In genomic region chr12:110499225-110499992, GRCm38 (mm10) we compare ENCODE assay signal across 8 mouse cellular contexts. TPM values are rescaled to one million over a fixed set of nuclear protein-coding genes. Genes with fewer than 3 reads are reported as not detected.
DNase-seq lines count a peak whose midpoint lies in the region; ATAC-seq and TF ChIP-seq lines count a peak whose summit lies in the region.

No protein-coding gene starts in this region.

- TF ChIP-seq CTCF in stomach, postnatal 0 days (IDR thresholded peaks at IDR 0.05; ENCODE audit: low read depth): no peak

- H3K4me2 ChIP-seq in forebrain, embryonic 15.5 days (replicated peaks): no peak overlapping the region
- H3K4me2 ChIP-seq in intestine, embryonic 15.5 days (replicated peaks): peak overlapping the region; percentile 42
- H3K4me2 ChIP-seq in stomach, postnatal 0 days (replicated peaks; ENCODE audit: low read depth): peak overlapping the region; percentile 32; the same call in 1 of the 2 replicates

- H3K9me3 ChIP-seq in forebrain, embryonic 10.5 days: no peaks in the 10 kb centered on the region
- no peaks in the 10 kb centered on the region for H3K9me3 ChIP-seq in forebrain, embryonic 15.5 days
- no peaks in the 10 kb centered on the region for H3K9me3 ChIP-seq in embryonic facial prominence, embryonic 10.5 days
- H3K9me3 ChIP-seq in intestine, embryonic 15.5 days: no peaks in the 10 kb centered on the region
- H3K9me3 ChIP-seq in stomach, postnatal 0 days (ENCODE audit: control insufficient read depth, low read length): no peaks in the 10 kb centered on the region

- 65% methylated on average over 14 of the region's 14 CpGs for WGBS in forebrain, embryonic 10.5 days
- 73% methylated on average over 14 of the region's 14 CpGs for whole genome bisulfite sequencing in forebrain, embryonic 15.5 days
- 74% methylated on average over 14 of the region's 14 CpGs for WGBS in embryonic facial prominence, embryonic 10.5 days
- 59% methylated on average over 14 of the region's 14 CpGs for WGBS in intestine, embryonic 15.5 days
- WGBS in stomach, postnatal 0 days: 56% methylated on average over 14 of the region's 14 CpGs

- no peak for ATAC-seq in forebrain, embryonic 15.5 days (replicated peaks)
- peak; percentile 89 for ATAC-seq in intestine, embryonic 15.5 days
- ATAC-seq in stomach, postnatal 0 days (ENCODE audit: low FRiP score, low TSS enrichment): peak; percentile 75

- TF ChIP-seq EP300 in stomach, postnatal 0 days (optimal IDR thresholded peaks at IDR 0.05): no peak

- H3K4me3 ChIP-seq in forebrain, embryonic 10.5 days: no peak overlapping the region; the same call in 1 of the 2 replicates
- H3K4me3 ChIP-seq in forebrain, embryonic 15.5 days: no peak overlapping the region
- H3K4me3 ChIP-seq in embryonic facial prominence, embryonic 10.5 days: no peak overlapping the region
- no peak overlapping the region for H3K4me3 ChIP-seq in intestine, embryonic 15.5 days (replicated peaks)
- H3K4me3 ChIP-seq in stomach, postnatal 0 days (ENCODE audit: low read depth, low read length): no peak overlapping the region

- H3K4me1 ChIP-seq in forebrain, embryonic 10.5 days: peaks cover 25% of the 10 kb centered on the region
- peaks cover 6% of the 10 kb centered on the region; the same call in 1 of the 2 replicates for H3K4me1 ChIP-seq in forebrain, embryonic 15.5 days
- peaks cover 50% of the 10 kb centered on the region for H3K4me1 ChIP-seq in embryonic facial prominence, embryonic 10.5 days
- H3K4me1 ChIP-seq in intestine, embryonic 15.5 days (replicated peaks): peaks cover 55% of the 10 kb centered on the region
- peaks cover 8% of the 10 kb centered on the region; the same call in 1 of the 2 replicates for H3K4me1 ChIP-seq in stomach, postnatal 0 days (replicated peaks; ENCODE audit: control insufficient read depth, insufficient read depth)

- no peak overlapping the region for H3K9ac ChIP-seq in forebrain, embryonic 15.5 days (replicated peaks)
- no peak overlapping the region for H3K9ac ChIP-seq in intestine, embryonic 15.5 days
- no peak overlapping the region for H3K9ac ChIP-seq in stomach, postnatal 0 days (ENCODE audit: low read length)

- peak overlapping the region; percentile 53; the same call in 1 of the 2 replicates for H3K27ac ChIP-seq in forebrain, embryonic 10.5 days
- H3K27ac ChIP-seq in forebrain, embryonic 15.5 days (replicated peaks): no peak overlapping the region
- peak overlapping the region; percentile 40; the same call in 1 of the 2 replicates for H3K27ac ChIP-seq in embryonic facial prominence, embryonic 10.5 days (replicated peaks)
- H3K27ac ChIP-seq in intestine, embryonic 15.5 days: peak overlapping the region; percentile 86
- H3K27ac ChIP-seq in stomach, postnatal 0 days (replicated peaks): peak overlapping the region; percentile 85

- DNase-seq in forebrain, embryonic 10.5 days (ENCODE audit: extremely low spot score, low spot score): no peak
- no peak for DNase-seq in embryonic facial prominence, embryonic 10.5 days (ENCODE audit: low spot score)
- DNase-seq in lung, adult 18-20 months: peak; percentile 72 to 75
- peak; percentile 61 for DNase-seq in stomach, postnatal 0 days (ENCODE audit: low spot score)
- DNase-seq in cerebellum, adult 11 months: no peak
- no peak for DNase-seq in adrenal gland, postnatal 25 days

- no peaks in the 10 kb centered on the region for H3K27me3 ChIP-seq in forebrain, embryonic 10.5 days (ENCODE audit: poor library complexity, severe bottlenecking)
- no peaks in the 10 kb centered on the region for H3K27me3 ChIP-seq in forebrain, embryonic 15.5 days
- H3K27me3 ChIP-seq in embryonic facial prominence, embryonic 10.5 days (replicated peaks; ENCODE audit: low read depth, poor library complexity, severe bottlenecking): no peaks in the 10 kb centered on the region
- H3K27me3 ChIP-seq in intestine, embryonic 15.5 days (replicated peaks): no peaks in the 10 kb centered on the region
- H3K27me3 ChIP-seq in stomach, postnatal 0 days (ENCODE audit: control insufficient read depth, insufficient read depth, low read length): no peaks in the 10 kb centered on the region

- H3K36me3 ChIP-seq in forebrain, embryonic 10.5 days (replicated peaks): peaks cover 14% of the 10 kb centered on the region
- H3K36me3 ChIP-seq in forebrain, embryonic 15.5 days: no peaks in the 10 kb centered on the region
- H3K36me3 ChIP-seq in embryonic facial prominence, embryonic 10.5 days (replicated peaks): peaks cover 9% of the 10 kb centered on the region
- H3K36me3 ChIP-seq in intestine, embryonic 15.5 days: no peaks in the 10 kb centered on the region
- no peaks in the 10 kb centered on the region for H3K36me3 ChIP-seq in stomach, postnatal 0 days (ENCODE audit: control insufficient read depth, insufficient read depth, low read length)

RNA-seq across cellular contexts. Expression of gene Ppp2r5c, which starts 52.5 kb away (rescaled TPM):
- polyA plus RNA-seq in forebrain, embryonic 10.5 days (2016; fragmentation: Nextera tagmentation; extraction: Ambion mirVana): 135 and 138 TPM in 2 replicates
- polyA plus RNA-seq in forebrain, embryonic 15.5 days (2015; fragmentation: Nextera tagmentation; extraction: Ambion mirVana): 137 TPM in 2 replicates
- 141 and 143 TPM in 2 replicates for polyA plus RNA-seq in embryonic facial prominence, embryonic 10.5 days (2016; fragmentation: Nextera tagmentation; extraction: Ambion mirVana)
- 140 and 162 TPM in 2 replicates for polyA plus RNA-seq in intestine, embryonic 15.5 days (2015; fragmentation: Nextera tagmentation; extraction: Ambion mirVana)
- 113 TPM in 2 replicates for polyA plus RNA-seq in stomach, postnatal 0 days (2015; fragmentation: Nextera tagmentation; extraction: Ambion mirVana)
- total RNA-seq in adrenal gland, postnatal 25 days (2021): 98.6 and 115 TPM in 2 replicates

Comparison
In these comparisons a context has a peak if more than half of its experiments do, and no peak if none do; other contexts are left out.
1. DNase-seq: peak in lung, adult 18-20 months (2 of 2) and stomach, postnatal 0 days (single experiment); none in forebrain, embryonic 10.5 days (single experiment), embryonic facial prominence, embryonic 10.5 days (single experiment), cerebellum, adult 11 months (single experiment) and adrenal gland, postnatal 25 days (single experiment).